Mouse (Mus musculus): ENCODE measurements around the gene Rad51c.

Gene Rad51c

DNA sequence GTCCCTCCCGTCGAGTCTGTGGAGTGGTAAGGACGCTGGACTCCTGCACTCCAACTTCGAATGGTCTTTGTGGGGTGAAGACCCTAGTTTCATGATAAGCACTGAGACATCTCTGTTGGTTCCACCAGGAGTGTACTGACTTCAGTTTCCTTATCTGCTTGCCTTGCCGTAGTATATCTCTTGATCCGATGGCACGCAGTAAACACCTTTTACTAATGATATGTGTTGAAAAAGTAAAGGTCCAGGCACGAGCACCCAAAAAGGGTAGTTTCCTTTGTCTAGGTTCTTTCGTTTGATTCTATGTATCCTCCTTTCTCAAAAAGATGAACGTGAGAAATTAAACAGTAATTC is 45.5 kb downstream of the Rad51c start:
- no peak for DNase-seq

- peak; percentile 80 for DNase-seq
Observed at GRCm38 (mm10) chr11:87358331-87359261, 46.2 kb downstream of the Rad51c start, which contains the start of gene Ppm1e. Gene Ppm1e, minus strand, starts transcription at chr11:87359023.

- DNase-seq, result peak; percentile 17
Observed at GRCm38 (mm10) chr11:87357317-87358300, 47.1 kb downstream of the Rad51c start.

DNA sequence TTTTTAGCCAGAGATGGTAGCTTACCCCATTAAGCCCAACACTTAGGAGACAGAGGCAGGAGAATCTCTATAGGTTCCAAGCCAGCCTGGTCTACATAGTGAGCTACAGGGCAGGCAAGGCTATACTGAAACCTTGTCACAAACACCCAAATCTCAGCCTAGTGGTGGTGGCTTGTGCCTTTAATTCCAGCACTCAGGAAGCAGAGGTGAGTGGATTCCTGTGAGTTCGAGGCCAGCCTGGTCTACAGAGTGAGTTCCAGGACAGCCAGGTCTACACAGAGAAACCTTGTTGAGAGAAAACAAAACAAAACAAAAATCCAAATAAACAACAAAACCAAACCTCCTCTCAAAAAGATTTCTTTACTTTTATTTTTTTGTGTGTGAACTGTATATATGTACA is 49.9 kb downstream of the Rad51c start:
- DNase-seq, result no peak

DNA sequence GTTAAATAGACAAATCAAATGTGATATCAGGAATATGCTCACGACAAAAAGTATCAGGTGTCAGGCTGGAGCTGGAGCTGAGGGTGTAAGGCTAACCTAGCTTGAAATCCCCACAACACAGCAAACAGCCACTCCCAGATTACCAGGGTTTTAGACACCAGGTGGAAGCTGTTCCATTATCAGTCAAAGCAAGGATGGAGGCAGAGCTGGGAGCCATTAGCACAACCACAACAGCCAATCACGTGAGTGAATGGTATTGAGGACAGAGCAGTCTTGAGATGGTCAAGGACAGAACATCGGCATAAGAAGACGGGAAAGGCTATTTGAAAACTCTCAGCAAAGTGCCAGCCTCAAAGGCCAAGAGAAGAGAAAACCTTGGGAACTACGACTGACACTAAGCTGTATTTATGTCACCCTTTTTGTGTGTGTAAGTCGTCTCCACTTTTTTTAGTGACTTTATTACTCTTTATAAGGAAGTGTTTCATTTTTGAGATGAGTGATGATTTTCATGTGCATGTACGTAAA is 51.0 kb downstream of the Rad51c start:
- no peak for DNase-seq
